Mouse (Mus musculus) embryonic facial prominence, embryonic 14.5 days (tissue): ENCODE data around the gene Ctbs. TPM values are rescaled to one million over a fixed set of nuclear protein-coding genes. Genes with fewer than 3 reads are reported as not detected.

Source experiments
- ATAC-seq: fragments of 200-750 bp; cut with Nextera tagmentation; 2 replicates; pipeline ENCODE4 v1.8.0; 2017; ENCODE audit warnings: low read depth, moderate number of reproducible peaks, moderate TSS enrichment
- DNase-seq: peaks from one replicate; pipeline ENCODE4 v3.0.0-alpha.2; 2015; ENCODE audit warnings: low spot score
- H3K27ac ChIP-seq: fragments of 300-500 bp; sonication (generic); replicated peaks from 2 replicates; pipeline ENCODE4 v1.5.1; 2014; ENCODE audit warnings: low read depth, mild to moderate bottlenecking, low read length, moderate library complexity
- H3K27me3 ChIP-seq: fragments of 300-500 bp; sonication (generic); replicated peaks from 2 replicates; pipeline ENCODE4 v1.6.1; 2014; ENCODE audit warnings: low read length; ENCODE audit not compliant: control insufficient read depth, insufficient read depth
- H3K36me3 ChIP-seq: fragments of 300-500 bp; sonication (generic); 2 replicates; pipeline ENCODE4 v1.6.1; 2014; ENCODE audit warnings: low read length, mixed read lengths; ENCODE audit not compliant: control insufficient read depth, insufficient read depth
- H3K4me1 ChIP-seq: fragments of 300-500 bp; sonication (generic); 2 replicates; pipeline ENCODE4 v1.6.1; 2014; ENCODE audit warnings: antibody characterized with exemption, low read length; ENCODE audit not compliant: control insufficient read depth, insufficient read depth
- H3K4me2 ChIP-seq: fragments of 300-500 bp; sonication (generic); 2 replicates; pipeline ENCODE4 v1.6.1; 2014; ENCODE audit warnings: low read depth, mild to moderate bottlenecking, low read length, moderate library complexity, mixed read lengths
- H3K4me3 ChIP-seq: fragments of 300-500 bp; sonication (generic); 2 replicates; pipeline ENCODE4 v1.5.1; 2014; ENCODE audit warnings: low read depth, mild to moderate bottlenecking, low read length
- H3K9ac ChIP-seq: fragments of 300-500 bp; sonication (generic); 2 replicates; pipeline ENCODE4 v1.6.1; 2014; ENCODE audit warnings: low read depth, mild to moderate bottlenecking, low read length, moderate library complexity, mixed read lengths
- H3K9me3 ChIP-seq: fragments of 300-500 bp; sonication (generic); 2 replicates; pipeline ENCODE4 v1.6.1; 2016; ENCODE audit warnings: low read length; ENCODE audit not compliant: control insufficient read depth
- WGBS: fragments of 180-500 bp; shearing (Covaris S2); extraction: QIAGEN DNeasy Blood & Tissue Kit; methylation state at CpG from one replicate; pipeline ENCODE4 v1.1.7; 2014; 5-methylcytosine and 5-hydroxymethylcytosine counted together
- polyA plus RNA-seq: library from polyadenylated mRNA; unstranded; fragments of >200 nt; fragmentation: Nextera tagmentation; extraction: Ambion mirVana; gene quantifications from 2 replicates; pipeline ENCODE4 v1.2.1, GENCODE M21; 2014

The Ctbs gene
- polyA plus RNA-seq, 1 experiment from 2014 or later = 10.5 TPM

GRCm38 (mm10) chr3:146436114-146436513 is 13.5 kb upstream of the Ctbs start:
- Histone ChIP-seq H3K27me3 (no peaks in the 10 kb centered on the region), H3K4me3 (no peak overlapping the region), H3K27ac (no peak overlapping the region), H3K4me1 (peaks cover 4% of the 10 kb centered on the region; the same call in 1 of the 2 replicates), H3K36me3 (peaks cover 46% of the 10 kb centered on the region), H3K9ac (no peak overlapping the region), H3K9me3 (no peaks in the 10 kb centered on the region), H3K4me2 (no peak overlapping the region)
- ATAC-seq (no peak), DNase-seq (no peak)
- 92% methylated on average over 8 of the region's 8 CpGs for WGBS

DNA sequence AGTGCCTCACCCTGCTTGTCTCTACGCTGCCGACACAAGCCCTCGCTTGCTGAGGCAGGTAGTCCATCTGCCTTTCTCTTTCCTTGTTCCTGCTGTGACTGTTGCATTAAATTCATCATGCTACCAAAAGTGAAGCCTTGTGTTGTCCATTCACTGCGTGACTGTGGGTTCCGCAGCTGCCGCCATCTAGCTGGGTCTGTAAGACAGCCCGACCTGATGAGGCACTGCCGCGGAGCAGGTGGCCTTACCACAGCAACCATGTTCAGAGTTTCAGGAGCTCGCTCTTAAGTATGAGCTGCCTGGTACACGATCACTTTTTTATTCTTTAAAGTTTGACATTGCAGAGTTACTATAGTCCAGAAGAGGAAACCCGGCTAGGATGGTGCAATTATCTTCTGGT is 9.6 kb upstream of the Ctbs start:
- peaks cover 25% of the 10 kb centered on the region for H3K36me3 ChIP-seq
- 73% methylated on average over 12 of the region's 12 CpGs for WGBS
- peak overlapping the region; percentile 52; the same call in 1 of the 2 replicates for H3K27ac ChIP-seq
- H3K9ac ChIP-seq = no peak overlapping the region
- H3K27me3 ChIP-seq = no peaks in the 10 kb centered on the region
- ATAC-seq (no peak), DNase-seq (no peak)
- H3K9me3 ChIP-seq = no peaks in the 10 kb centered on the region
- no peak overlapping the region for H3K4me3 ChIP-seq
- H3K4me1 ChIP-seq = peaks cover 4% of the 10 kb centered on the region; the same call in 1 of the 2 replicates
- H3K4me2 ChIP-seq = no peak overlapping the region

DNA sequence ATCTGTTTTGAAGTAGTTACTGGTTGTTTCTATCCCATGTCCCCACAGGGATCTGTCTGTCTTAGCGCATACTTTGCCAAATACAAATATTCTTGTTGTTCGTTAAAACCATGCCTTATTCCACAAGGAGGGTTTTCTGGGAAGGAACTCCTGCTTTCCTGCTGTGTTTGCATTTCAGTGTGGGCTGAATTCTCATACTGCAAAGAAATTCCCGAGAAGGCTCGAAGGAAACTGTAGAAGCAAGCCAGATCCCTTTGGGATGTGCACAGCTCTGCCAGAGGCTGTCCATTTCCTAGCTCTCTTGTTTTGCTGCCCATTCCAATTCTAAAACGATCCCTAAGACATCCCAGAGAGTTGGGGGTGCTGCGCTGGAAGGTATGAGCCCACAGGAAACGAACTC is 9.2 kb upstream of the Ctbs start:
- Histone ChIP-seq H3K36me3 (peaks cover 21% of the 10 kb centered on the region), H3K9me3 (no peaks in the 10 kb centered on the region)
- WGBS = 57% methylated on average over 7 of the region's 7 CpGs

GRCm38 (mm10) chr3:146442484-146442883 is 7.1 kb upstream of the Ctbs start:
- Histone ChIP-seq H3K4me1 (peaks cover 4% of the 10 kb centered on the region; the same call in 1 of the 2 replicates), H3K27me3 (no peaks in the 10 kb centered on the region), H3K36me3 (0 out of 2 replicates have a peak, but pooled peaks cover 9% of the 10 kb centered on the region), H3K4me2 (no peak overlapping the region), H3K4me3 (no peak overlapping the region), H3K9ac (no peak overlapping the region), H3K27ac (no peak overlapping the region), H3K9me3 (peaks cover 4% of the 10 kb centered on the region; the same call in 1 of the 2 replicates)
- DNase-seq = no peak
- WGBS = 91% methylated on average over 7 of the region's 7 CpGs
- no peak for ATAC-seq

More for the DNA sequence above, 9.2 kb upstream of the Ctbs start:
- ATAC-seq (no peak), DNase-seq (peak; percentile 63)
- Histone ChIP-seq H3K27ac (peak overlapping the region; percentile 52; the same call in 1 of the 2 replicates), H3K9ac (no peak overlapping the region), H3K4me3 (no peak overlapping the region), H3K27me3 (no peaks in the 10 kb centered on the region), H3K4me1 (peaks cover 4% of the 10 kb centered on the region; the same call in 1 of the 2 replicates), H3K4me2 (no peak overlapping the region)

DNA sequence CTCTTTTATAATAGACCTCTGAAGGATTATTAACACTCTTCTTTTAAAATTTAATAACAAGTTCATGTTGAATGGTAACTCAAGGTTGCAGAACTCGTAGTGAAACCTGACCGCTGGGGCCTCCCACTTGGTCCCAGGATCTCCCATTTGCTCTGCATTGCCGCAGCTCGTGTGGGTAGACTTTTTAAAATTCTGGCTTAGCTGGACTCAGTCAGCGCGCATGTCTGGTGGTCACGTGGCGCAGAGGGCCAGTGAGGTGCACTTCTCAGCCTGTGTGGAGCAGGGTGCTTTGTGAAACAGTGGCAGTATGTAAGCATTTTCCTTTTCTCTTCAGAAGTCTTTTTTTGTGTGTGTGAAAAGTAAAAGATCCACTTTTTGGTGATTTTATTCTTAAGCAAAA is 6.7 kb upstream of the Ctbs start:
- WGBS = 83% methylated on average over 8 of the region's 8 CpGs
- Histone ChIP-seq H3K4me1 (peaks cover 4% of the 10 kb centered on the region; the same call in 1 of the 2 replicates), H3K9ac (no peak overlapping the region), H3K9me3 (peaks cover 4% of the 10 kb centered on the region; the same call in 1 of the 2 replicates), H3K27me3 (no peaks in the 10 kb centered on the region), H3K4me3 (no peak overlapping the region), H3K36me3 (0 out of 2 replicates have a peak, but pooled peaks cover 9% of the 10 kb centered on the region), H3K4me2 (no peak overlapping the region), H3K27ac (no peak overlapping the region)
- ATAC-seq = no peak
- DNase-seq = no peak

GRCm38 (mm10) chr3:146443380-146443779 is 6.2 kb upstream of the Ctbs start:
- 82% methylated on average over 7 of the region's 7 CpGs for WGBS
- no peak for ATAC-seq
- DNase-seq = no peak
- Histone ChIP-seq H3K4me1 (peaks cover 4% of the 10 kb centered on the region; the same call in 1 of the 2 replicates), H3K4me2 (no peak overlapping the region), H3K27ac (no peak overlapping the region), H3K27me3 (no peaks in the 10 kb centered on the region), H3K4me3 (no peak overlapping the region), H3K9me3 (peaks cover 4% of the 10 kb centered on the region; the same call in 1 of the 2 replicates), H3K9ac (no peak overlapping the region), H3K36me3 (0 out of 2 replicates have a peak, but pooled peaks cover 9% of the 10 kb centered on the region)

DNA sequence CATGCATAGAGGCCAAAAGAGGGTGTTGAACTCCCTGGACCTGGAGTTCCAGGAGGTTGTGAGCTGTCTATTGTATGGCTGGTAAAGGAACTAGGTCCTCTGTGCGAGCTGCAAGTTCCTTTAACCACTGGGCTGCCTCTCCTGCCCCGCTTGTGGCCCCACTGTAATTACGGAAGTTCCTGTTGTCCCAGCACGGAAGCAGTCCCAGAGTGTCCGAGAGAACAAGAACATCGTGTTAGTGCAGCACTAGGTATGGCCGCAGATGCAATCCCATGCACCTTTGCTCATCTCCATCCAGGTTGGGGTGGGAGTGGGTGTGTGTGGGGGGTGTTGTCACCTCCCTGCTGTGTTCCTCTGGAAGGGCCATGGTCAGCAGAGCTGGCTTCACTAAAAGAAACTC is 4.7 kb upstream of the Ctbs start:
- 89% methylated on average over 7 of the region's 7 CpGs for WGBS
- DNase-seq = no peak
- Histone ChIP-seq H3K4me3 (no peak overlapping the region), H3K4me2 (no peak overlapping the region), H3K27ac (no peak overlapping the region), H3K36me3 (0 out of 2 replicates have a peak, but pooled peaks cover 9% of the 10 kb centered on the region), H3K9ac (no peak overlapping the region), H3K9me3 (peaks cover 4% of the 10 kb centered on the region; the same call in 1 of the 2 replicates), H3K27me3 (no peaks in the 10 kb centered on the region), H3K4me1 (peaks cover 4% of the 10 kb centered on the region; the same call in 1 of the 2 replicates)
- no peak for ATAC-seq

DNA sequence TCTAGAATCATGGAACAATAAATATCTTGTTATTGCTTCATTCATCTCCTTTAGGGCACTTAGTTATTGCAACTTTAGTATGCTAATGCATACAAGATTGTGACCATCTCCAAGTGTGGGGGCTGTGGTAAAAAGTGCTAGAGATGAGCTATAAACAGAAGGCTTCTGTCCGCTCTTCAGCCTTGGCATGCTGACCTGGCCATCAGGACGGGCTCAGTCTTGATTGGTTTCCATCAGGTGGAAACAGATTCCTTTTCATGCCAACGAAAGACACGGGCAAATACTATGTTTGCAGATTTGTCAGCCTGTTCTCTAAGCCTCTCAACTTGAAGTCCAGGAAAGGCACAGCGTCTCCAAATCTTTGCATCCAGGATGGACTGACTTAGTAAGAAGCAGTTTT is 2.4 kb upstream of the Ctbs start:
- Histone ChIP-seq H3K27me3 (no peaks in the 10 kb centered on the region), H3K9me3 (peaks cover 4% of the 10 kb centered on the region; the same call in 1 of the 2 replicates), H3K27ac (no peak overlapping the region), H3K4me1 (no peaks in the 10 kb centered on the region), H3K9ac (no peak overlapping the region), H3K36me3 (0 out of 2 replicates have a peak, but pooled peaks cover 7% of the 10 kb centered on the region), H3K4me3 (no peak overlapping the region), H3K4me2 (no peak overlapping the region)
- ATAC-seq (no peak), DNase-seq (no peak)
- 95% methylated on average over 5 of the region's 5 CpGs for whole genome bisulfite sequencing

GRCm38 (mm10) chr3:146447598-146447997 is 2.0 kb upstream of the Ctbs start:
- no peaks in the 10 kb centered on the region for H3K4me1 ChIP-seq
- H3K4me2 ChIP-seq = no peak overlapping the region
- WGBS = 93% methylated on average over 3 of the region's 3 CpGs
- no peak overlapping the region for H3K4me3 ChIP-seq
- no peaks in the 10 kb centered on the region for H3K27me3 ChIP-seq
- no peak overlapping the region for H3K27ac ChIP-seq
- ATAC-seq = no peak
- no peak overlapping the region for H3K9ac ChIP-seq
- H3K36me3 ChIP-seq = 0 out of 2 replicates have a peak, but pooled peaks cover 6% of the 10 kb centered on the region
- H3K9me3 ChIP-seq = peaks cover 4% of the 10 kb centered on the region; the same call in 1 of the 2 replicates
- DNase-seq = no peak
